Mouse (Mus musculus): ENCODE measurements at regions not wholly inside any gene's neighbourhood (a gene's known extent, or its start where the extent isn't known, plus 50 kb on each side); places are given as distances from the start of the nearest gene placed in this dataset.

DNA sequence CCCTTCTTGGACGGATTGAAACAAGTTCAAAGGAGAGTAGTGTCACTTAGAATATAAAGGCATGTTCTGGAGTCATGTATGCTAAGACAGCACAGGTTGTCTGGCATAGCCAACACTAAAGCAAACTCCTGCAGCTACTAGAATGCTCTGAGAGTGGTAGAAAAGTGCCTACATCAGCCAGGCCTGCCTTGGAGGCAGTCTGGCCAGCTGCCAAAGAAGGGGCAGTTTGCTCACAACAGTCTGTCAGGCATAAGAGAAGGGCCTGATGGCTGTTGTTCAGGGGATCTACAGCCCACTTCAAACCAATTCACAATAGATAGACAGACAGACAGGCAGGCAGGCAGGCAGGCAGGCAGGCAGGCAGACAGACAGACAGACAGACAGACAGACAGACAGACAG is 136.5 kb upstream of the Dap start:
- H3K4me3 ChIP-seq = no peak overlapping the region
- no peaks in the 10 kb centered on the region for H3K36me3 ChIP-seq (replicated peaks)
- no peaks in the 10 kb centered on the region for H3K9me3 ChIP-seq
- ATAC-seq (replicated peaks) = no peak
- no peak overlapping the region for H3K9ac ChIP-seq
- 90% methylated on average over 1 of the region's 1 CpGs for WGBS
- no peaks in the 10 kb centered on the region for H3K27me3 ChIP-seq (replicated peaks)
- no peak overlapping the region for H3K27ac ChIP-seq
- H3K4me2 ChIP-seq = no peak overlapping the region
- no peaks in the 10 kb centered on the region for H3K4me1 ChIP-seq

DNA sequence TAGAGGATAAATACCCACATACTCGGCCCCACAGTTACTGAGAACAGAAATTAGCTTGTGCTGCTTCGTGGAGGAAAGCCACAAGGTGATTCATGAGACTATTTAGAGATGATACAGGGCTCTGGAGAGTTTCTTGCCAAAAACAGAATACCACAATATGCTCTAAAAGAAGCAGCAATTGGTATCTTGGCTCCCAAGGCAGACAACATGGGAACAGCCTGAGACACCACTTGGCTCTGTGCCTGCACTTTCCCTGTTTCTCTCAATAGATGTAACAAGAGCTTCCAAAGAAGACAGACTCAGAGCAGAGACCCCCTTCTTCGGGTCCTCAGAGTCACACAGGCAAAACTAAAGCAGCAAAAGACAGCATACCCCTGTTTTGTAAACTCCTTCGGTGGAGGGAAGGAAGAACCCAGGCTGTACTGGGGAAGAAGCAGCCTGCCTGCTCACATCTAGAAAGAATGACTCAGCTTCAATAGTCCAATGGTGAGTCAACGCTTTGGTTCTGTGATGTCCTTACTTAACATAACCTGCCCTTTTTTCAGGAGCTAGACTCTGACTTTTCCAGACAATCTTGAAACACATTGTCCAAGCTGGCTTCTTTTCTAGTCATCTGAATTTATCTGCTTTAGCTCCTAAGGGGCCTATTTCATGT is 132.1 kb upstream of the Dap start:
- H3K27ac ChIP-seq = no peak overlapping the region
- no peak overlapping the region for H3K9ac ChIP-seq
- no peaks in the 10 kb centered on the region for H3K36me3 ChIP-seq (replicated peaks)
- H3K4me3 ChIP-seq = no peak overlapping the region
- ATAC-seq (replicated peaks) = no peak
- no peaks in the 10 kb centered on the region for H3K27me3 ChIP-seq (replicated peaks)
- no peaks in the 10 kb centered on the region for H3K4me1 ChIP-seq
- no peak overlapping the region for H3K4me2 ChIP-seq
- H3K9me3 ChIP-seq = no peaks in the 10 kb centered on the region
- WGBS = 78% methylated on average over 5 of the region's 5 CpGs

DNA sequence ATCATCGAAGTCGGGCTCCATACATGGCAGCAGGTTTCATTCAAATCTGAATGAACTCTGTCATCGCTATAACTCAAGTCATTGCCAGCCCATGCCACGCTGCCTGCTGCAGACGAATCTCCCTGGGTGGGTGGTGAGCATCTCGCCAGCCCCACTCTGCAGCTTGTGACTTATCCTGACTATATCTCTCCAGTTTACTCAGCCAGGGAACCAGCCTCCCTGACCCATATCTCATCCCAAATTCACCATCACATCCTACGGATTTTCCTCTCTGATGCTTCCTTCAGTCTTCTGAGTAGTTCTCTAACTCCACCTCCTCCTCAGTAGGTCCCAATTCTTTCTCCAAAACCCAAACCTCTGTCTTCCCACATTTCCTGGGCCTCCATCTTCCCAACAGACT is 127.9 kb upstream of the Dap start:
- Histone ChIP-seq H3K9me3 (no peaks in the 10 kb centered on the region), H3K36me3 (replicated peaks) (no peaks in the 10 kb centered on the region), H3K27me3 (replicated peaks) (no peaks in the 10 kb centered on the region), H3K4me3 (no peak overlapping the region), H3K27ac (no peak overlapping the region), H3K4me1 (no peaks in the 10 kb centered on the region), H3K9ac (no peak overlapping the region), H3K4me2 (no peak overlapping the region)
- 90% methylated on average over 7 of the region's 7 CpGs for WGBS
- no peak for ATAC-seq (replicated peaks)

DNA sequence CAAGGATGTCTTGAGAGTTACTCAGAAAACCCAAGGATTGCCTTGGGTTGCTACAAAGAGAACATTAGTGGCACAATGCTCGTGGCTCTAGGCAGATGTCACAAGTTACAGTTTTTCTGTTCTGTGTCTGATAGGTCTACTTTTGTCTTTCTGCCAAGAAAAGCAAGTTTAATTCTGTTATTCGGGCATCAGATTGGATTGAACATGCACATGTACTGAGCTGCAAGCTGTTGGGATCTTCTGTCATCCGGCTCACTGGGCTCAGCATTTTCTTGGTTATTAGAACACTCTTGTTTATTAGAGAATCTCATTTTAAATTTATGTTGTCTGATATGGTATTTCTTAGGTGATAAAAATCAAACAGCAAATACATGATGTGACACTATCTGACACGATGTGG is 126.8 kb upstream of the Dap start:
- WGBS = 81% methylated on average over 4 of the region's 4 CpGs
- no peak for ATAC-seq (replicated peaks)
- Histone ChIP-seq H3K4me1 (no peaks in the 10 kb centered on the region), H3K4me3 (no peak overlapping the region), H3K27me3 (replicated peaks) (no peaks in the 10 kb centered on the region), H3K36me3 (replicated peaks) (no peaks in the 10 kb centered on the region), H3K9me3 (no peaks in the 10 kb centered on the region), H3K9ac (no peak overlapping the region), H3K27ac (no peak overlapping the region), H3K4me2 (no peak overlapping the region)

DNA sequence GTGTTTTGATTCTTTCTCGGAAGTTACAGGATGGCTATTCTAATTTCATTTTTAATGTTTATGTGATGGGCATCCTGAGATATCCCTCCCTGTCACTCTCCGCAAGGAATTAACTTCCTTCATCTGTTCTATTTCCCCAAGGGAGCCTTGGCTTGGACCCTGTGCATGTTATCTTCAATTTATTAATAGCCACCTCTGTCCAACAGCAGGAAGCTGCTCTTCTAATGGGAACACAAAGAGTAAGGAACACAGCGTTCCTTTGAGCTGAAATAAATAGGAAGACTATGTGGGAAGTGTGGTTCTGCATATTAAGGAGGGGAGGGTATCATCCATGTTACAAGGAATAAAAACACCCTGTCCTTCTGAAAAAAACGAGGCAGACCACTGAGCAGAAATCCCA is 119.4 kb upstream of the Dap start:
- no peak for ATAC-seq (replicated peaks)
- no peaks in the 10 kb centered on the region for H3K4me1 ChIP-seq
- WGBS = 72% methylated on average over 4 of the region's 4 CpGs

DNA sequence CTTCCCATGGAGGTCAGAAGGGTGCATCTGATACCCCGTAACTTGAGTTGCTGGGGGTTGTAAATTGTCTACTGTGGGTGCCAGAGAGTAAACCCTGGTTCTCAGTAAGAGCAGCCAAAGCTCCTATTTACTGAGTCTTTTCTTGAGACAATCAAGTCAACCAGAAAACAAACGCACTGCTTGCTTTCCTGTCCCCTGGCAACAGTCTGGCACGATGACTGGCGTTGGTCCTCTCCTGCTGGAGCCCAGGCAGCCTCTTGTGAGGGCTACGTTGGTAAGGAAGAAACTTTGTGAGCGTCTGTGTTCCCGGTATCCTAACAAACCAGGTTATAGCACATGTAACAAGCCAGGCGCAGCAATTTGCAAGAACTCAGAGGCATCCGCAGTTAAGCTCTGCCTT is 117.2 kb upstream of the Dap start:
- WGBS = 75% methylated on average over 9 of the region's 9 CpGs
- no peak for ATAC-seq (replicated peaks)
- Histone ChIP-seq H3K36me3 (replicated peaks) (no peaks in the 10 kb centered on the region), H3K4me2 (no peak overlapping the region), H3K27ac (no peak overlapping the region), H3K9ac (no peak overlapping the region), H3K4me1 (no peaks in the 10 kb centered on the region), H3K27me3 (replicated peaks) (no peaks in the 10 kb centered on the region), H3K9me3 (no peaks in the 10 kb centered on the region), H3K4me3 (no peak overlapping the region)

More for the DNA sequence above, 119.4 kb upstream of the Dap start:
- Histone ChIP-seq H3K4me2 (no peak overlapping the region), H3K27ac (no peak overlapping the region), H3K4me3 (no peak overlapping the region), H3K36me3 (replicated peaks) (no peaks in the 10 kb centered on the region), H3K27me3 (replicated peaks) (no peaks in the 10 kb centered on the region), H3K9me3 (no peaks in the 10 kb centered on the region), H3K9ac (no peak overlapping the region)

DNA sequence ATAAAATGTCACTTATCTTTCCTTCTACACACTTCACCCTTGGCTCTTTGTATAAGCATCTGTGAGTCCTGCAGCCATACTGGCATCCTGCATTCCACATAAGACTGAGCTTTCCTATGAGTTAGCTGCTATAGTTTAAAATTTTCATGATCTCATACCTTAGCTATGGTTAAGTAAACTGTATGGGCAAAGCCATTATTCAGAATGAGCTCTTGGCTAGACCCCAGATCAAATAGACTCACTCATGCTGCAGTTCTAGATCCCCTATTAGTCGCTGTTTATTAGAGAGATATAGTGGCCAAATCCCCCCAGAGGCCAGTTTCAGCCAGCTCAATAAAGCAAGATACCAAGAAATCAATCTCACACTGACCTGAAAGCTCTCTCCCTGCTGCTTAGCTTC is 110.9 kb upstream of the Dap start:
- WGBS = 76% methylated on average over 1 of the region's 1 CpGs
- no peak overlapping the region for H3K9ac ChIP-seq
- ATAC-seq (replicated peaks) = no peak
- H3K27me3 ChIP-seq (replicated peaks) = no peaks in the 10 kb centered on the region
- no peak overlapping the region for H3K4me2 ChIP-seq
- H3K4me3 ChIP-seq = no peak overlapping the region
- no peaks in the 10 kb centered on the region for H3K9me3 ChIP-seq
- H3K36me3 ChIP-seq (replicated peaks) = no peaks in the 10 kb centered on the region
- no peaks in the 10 kb centered on the region for H3K4me1 ChIP-seq
- H3K27ac ChIP-seq = no peak overlapping the region

DNA sequence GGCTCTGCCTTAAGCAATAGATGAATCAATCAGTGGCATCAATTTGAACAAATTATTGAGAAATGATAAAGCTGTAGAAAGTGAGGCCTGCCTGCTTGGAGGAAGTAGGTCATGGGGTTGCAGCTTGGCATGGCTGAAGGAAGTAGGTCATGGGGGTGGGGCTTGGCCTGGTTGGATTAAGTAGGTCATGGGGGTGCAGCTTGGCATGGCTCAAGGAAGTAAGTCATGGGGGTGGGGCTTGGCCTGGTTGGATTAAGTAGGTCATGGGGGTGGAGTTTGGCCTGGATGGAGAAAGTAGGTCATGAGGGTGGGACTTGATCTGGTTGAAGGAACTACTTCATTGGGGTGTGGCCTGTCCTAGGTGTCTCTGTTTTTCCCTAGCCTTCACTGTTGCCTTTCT is 106.8 kb upstream of the Dap start:
- H3K4me3 ChIP-seq = no peak overlapping the region
- ATAC-seq (replicated peaks) = no peak
- H3K36me3 ChIP-seq (replicated peaks) = no peaks in the 10 kb centered on the region
- H3K27ac ChIP-seq = no peak overlapping the region
- no peaks in the 10 kb centered on the region for H3K9me3 ChIP-seq
- H3K9ac ChIP-seq = no peak overlapping the region
- H3K27me3 ChIP-seq (replicated peaks) = no peaks in the 10 kb centered on the region
- no peak overlapping the region for H3K4me2 ChIP-seq
- H3K4me1 ChIP-seq = no peaks in the 10 kb centered on the region

DNA sequence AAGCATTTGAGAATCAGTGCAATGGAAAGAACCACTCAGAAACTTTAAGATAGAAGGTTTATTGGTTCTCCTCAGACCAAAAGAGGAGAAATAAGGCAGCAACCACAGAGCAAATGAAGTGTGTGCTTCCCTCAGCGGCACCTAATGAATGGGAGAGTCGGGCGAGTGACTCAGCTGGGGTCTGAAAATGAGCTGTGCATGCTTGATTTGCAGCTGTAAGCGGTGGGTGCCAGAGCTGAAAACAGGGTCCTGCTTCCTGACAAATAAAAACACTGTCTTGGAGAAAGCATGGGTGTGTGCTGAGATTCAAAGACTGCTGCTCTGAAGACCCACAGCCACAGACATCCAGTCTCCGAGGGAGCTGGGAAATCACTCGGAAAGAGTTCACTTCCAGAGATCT is 104.0 kb upstream of the Dap start:
- Histone ChIP-seq H3K27me3 (replicated peaks) (no peaks in the 10 kb centered on the region), H3K9me3 (no peaks in the 10 kb centered on the region), H3K4me1 (no peaks in the 10 kb centered on the region), H3K27ac (no peak overlapping the region), H3K36me3 (replicated peaks) (no peaks in the 10 kb centered on the region), H3K9ac (no peak overlapping the region), H3K4me3 (no peak overlapping the region), H3K4me2 (no peak overlapping the region)
- WGBS = 50% methylated on average over 6 of the region's 6 CpGs
- no peak for ATAC-seq (replicated peaks)

DNA sequence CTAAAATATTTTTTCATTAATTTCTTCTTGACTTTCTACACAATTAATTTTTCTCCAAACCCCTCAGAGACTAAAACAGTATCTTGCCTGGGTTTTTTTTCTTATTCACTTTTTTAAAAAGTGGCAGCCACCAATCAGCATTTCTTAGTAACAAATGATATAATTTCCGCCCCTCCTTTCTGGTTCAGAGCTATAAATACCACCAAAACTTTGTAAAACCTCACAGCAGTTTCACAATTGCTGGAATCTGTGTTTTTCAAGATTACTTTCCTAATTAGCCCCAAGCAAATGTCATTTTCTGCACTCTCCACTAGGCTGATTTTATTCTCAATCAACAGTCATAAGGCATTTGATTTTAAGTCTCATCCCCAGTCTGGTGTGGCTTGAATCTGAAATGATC is 98.3 kb upstream of the Dap start:
- H3K27ac ChIP-seq = no peak overlapping the region
- H3K36me3 ChIP-seq (replicated peaks) = no peaks in the 10 kb centered on the region
- no peaks in the 10 kb centered on the region for H3K27me3 ChIP-seq (replicated peaks)
- 98% methylated on average over 1 of the region's 1 CpGs for WGBS
- no peaks in the 10 kb centered on the region for H3K9me3 ChIP-seq
- H3K4me1 ChIP-seq = no peaks in the 10 kb centered on the region
- no peak for ATAC-seq (replicated peaks)
- H3K9ac ChIP-seq = no peak overlapping the region
- H3K4me2 ChIP-seq = no peak overlapping the region
- H3K4me3 ChIP-seq = no peak overlapping the region

DNA sequence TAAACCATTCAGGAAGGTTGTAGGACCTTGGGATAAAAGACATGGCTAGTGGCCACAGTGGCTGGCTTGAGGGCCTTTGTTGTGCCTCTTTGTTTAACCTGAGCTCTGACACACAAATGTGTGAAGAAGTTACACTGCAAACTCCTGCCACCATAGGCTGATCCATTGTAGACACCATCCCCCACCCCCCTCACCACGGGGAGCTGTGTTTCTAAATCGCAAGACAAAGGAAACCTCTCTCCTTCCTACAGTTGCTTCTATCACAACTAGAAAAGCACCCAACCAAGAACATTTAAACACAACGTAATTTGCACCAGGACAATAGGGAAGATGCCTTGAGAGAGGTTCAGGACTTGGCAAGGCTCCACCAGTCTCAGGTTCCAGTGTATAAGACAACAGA is 97.1 kb upstream of the Dap start:
- no peak overlapping the region for H3K9ac ChIP-seq
- H3K27me3 ChIP-seq (replicated peaks) = no peaks in the 10 kb centered on the region
- H3K4me2 ChIP-seq = no peak overlapping the region
- 20% methylated on average over 3 of the region's 3 CpGs for WGBS
- H3K36me3 ChIP-seq (replicated peaks) = no peaks in the 10 kb centered on the region
- no peaks in the 10 kb centered on the region for H3K4me1 ChIP-seq
- no peaks in the 10 kb centered on the region for H3K9me3 ChIP-seq
- no peak for ATAC-seq (replicated peaks)
- no peak overlapping the region for H3K27ac ChIP-seq
- no peak overlapping the region for H3K4me3 ChIP-seq

DNA sequence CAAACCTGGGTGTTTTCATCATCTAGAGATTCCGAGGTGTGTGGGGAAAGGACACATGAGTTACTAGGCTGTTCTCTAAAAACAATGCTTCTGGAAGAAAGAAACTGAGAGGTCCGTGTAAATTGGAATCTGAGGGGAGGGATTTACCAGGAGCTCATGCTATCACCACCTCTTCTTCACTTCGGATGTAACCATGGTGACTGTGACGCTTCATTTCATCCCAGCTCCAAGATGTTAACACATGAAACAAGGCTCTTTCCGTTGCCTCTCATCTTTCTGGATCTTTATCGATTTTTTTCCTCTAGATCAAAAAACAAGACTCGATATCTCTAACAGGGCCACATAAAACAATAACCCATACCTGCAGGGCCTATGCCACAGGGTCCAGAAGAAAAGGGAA is 89.2 kb upstream of the Dap start:
- no peaks in the 10 kb centered on the region for H3K9me3 ChIP-seq
- H3K27me3 ChIP-seq (replicated peaks) = no peaks in the 10 kb centered on the region
- no peak overlapping the region for H3K4me2 ChIP-seq
- H3K36me3 ChIP-seq (replicated peaks) = no peaks in the 10 kb centered on the region
- H3K4me1 ChIP-seq = no peaks in the 10 kb centered on the region
- ATAC-seq (replicated peaks) = no peak
- 29% methylated on average over 7 of the region's 7 CpGs for WGBS
- H3K4me3 ChIP-seq = no peak overlapping the region
- H3K27ac ChIP-seq = no peak overlapping the region
- H3K9ac ChIP-seq = no peak overlapping the region

DNA sequence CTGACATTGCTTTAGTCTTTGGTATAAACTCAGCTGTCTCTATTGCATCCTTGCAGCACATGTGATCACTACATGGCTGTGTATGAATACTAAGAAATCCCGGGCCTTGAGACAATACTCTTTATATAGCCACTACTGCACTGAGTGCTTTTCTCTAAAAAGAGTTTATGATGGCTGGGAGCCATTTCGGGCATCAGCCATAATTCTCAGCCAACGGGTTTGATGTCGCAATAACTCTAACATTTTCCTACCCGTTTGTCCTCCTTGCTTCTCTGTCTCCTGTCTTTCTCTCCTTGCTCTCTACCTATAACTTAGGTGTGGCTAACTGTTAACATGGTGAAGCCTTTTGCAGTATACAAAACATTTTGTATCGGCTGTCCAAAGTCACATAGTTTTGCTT is 85.5 kb upstream of the Dap start:
- Histone ChIP-seq H3K9ac (no peak overlapping the region), H3K36me3 (replicated peaks) (no peaks in the 10 kb centered on the region), H3K4me1 (no peaks in the 10 kb centered on the region), H3K27me3 (replicated peaks) (no peaks in the 10 kb centered on the region), H3K9me3 (no peaks in the 10 kb centered on the region), H3K27ac (no peak overlapping the region), H3K4me2 (no peak overlapping the region), H3K4me3 (no peak overlapping the region)
- ATAC-seq (replicated peaks) = no peak
- 91% methylated on average over 6 of the region's 6 CpGs for WGBS

DNA sequence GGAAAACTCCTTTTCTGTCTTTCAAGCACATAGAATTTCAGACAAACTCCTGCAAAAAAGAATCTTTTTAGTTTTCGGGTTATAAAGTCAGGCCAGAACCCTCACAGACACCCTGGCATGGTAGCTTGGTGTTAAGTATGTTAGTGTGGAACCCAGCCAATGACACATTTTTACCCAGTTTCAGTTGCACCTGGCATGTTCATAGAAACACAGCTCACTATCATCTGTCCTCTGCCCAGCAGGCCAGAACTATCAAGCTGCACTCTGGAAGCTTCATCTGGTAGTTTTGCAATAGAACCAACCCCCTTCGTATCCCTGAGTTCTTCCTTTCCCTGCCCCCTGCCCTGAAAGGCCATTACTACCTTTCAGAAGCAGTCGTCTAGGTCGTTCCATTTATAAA is 82.4 kb upstream of the Dap start:
- no peak overlapping the region for H3K4me2 ChIP-seq
- no peaks in the 10 kb centered on the region for H3K9me3 ChIP-seq
- H3K36me3 ChIP-seq (replicated peaks) = no peaks in the 10 kb centered on the region
- WGBS = 85% methylated on average over 4 of the region's 4 CpGs
- H3K27me3 ChIP-seq (replicated peaks) = no peaks in the 10 kb centered on the region
- H3K4me3 ChIP-seq = no peak overlapping the region
- H3K27ac ChIP-seq = no peak overlapping the region
- ATAC-seq (replicated peaks) = no peak
- H3K9ac ChIP-seq = no peak overlapping the region
- no peaks in the 10 kb centered on the region for H3K4me1 ChIP-seq

Measured in midbrain, embryonic 15.5 days (tissue).